Mouse (Mus musculus): ENCODE results near the gene Cpn1.

The Cpn1 gene

DNA sequence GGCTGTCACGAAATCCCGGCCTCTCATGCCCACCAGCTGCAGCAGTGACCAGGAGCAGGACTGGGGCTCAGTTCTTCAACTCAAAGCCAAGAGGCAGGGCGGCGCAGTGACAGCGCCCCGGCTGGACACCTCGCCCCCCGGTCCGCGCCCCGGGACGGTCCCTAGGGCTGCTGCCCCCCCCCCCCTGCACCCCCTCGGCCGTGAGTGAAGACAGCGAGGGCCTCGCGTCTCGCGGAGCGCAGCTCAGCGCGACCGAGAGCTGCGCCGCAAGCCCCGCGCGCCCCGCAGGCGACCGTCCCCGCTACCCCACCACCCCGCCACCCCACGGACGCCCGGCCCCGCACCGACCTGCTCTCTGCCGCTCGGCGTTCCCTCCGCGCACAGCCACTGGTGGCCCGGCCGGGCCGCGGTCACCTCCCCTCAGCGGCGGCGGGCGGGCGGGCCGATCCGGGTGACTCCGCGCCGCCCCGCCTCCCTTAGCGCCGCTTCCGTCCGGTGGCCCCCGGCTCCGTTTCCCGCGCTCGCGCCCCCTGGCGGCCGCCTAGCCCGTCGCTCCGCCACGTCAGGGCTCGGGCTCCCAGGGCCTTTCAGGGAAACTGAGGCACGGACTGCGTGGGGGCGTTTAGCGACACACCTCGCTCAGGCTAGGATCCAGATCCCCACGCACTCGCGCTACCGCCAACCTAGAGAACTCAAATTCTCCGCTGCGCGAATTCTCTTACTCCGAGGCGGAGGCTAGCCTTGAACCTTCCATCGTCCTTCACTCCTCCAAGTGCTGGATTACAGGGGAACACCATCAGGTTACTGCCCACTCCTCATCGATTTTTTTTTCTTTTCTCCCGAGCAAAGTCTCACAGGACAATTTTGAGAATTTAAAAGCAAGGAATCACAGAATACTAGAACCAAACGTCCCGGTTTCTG is 46.3 kb downstream of the Cpn1 start, which contains the start of gene Dnmbp:
Dnmbp (minus strand) TSS at position 423 of the 921 bp plus-strand sequence.
- DNase-seq (ENCODE audit: low spot score in 2 of 2), result peak; percentile 60 to 66

DNA sequence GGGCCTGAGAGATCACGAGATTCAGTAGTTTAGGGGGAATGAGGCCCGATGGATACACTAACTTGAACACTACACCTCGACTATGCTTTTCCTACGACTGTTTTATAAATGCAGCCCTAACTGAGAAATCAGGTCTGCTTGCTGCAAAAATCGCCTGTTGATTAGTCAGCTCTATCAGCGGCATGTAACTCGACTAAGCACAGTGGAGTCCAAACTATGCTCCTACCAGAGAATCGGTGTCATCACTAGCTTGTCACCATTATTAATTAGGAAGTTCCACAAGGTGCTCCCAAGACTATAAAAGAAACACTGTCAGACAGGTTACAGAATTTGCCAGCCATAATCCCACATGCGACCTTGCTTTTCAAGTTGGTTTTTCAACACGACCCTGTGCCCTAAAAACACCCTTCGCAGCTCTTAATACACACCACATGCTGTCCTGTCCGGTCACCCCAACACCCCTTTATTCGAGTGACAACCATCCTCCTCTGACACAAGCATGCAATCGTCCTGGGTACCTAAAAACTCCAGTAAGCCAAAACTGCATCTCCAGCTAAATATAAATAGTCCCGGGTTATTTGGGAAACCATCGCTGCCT is 47.1 kb downstream of the Cpn1 start:
- DNase-seq (ENCODE audit: low spot score in 2 of 2), result no peak

DNA sequence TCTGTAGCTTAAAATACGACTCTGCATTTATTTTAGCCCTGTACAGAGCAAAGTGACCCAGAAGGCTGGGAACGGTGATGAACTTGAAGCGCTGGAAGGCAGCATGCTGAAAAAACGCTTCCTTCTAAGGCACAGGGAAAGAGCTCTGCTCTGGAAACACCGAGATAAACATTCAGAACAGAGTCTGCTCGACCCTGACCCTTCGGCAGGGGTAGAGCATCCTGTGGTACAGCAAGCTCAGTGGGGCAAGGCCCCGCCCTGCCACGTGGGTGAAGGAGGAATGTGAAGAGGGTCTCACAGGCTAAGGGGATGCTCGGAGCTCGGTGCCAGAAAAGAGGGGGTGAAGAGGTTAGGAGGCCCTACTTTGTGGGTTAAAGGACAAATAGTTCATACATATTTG is 48.0 kb downstream of the Cpn1 start:
- DNase-seq (ENCODE audit: low spot score in 2 of 2), result no peak

- no peak for DNase-seq (ENCODE audit: low spot score in 2 of 2)
Measured at GRCm38 (mm10) chr19:43930926-43931325, 55.4 kb downstream of the Cpn1 start.

DNA sequence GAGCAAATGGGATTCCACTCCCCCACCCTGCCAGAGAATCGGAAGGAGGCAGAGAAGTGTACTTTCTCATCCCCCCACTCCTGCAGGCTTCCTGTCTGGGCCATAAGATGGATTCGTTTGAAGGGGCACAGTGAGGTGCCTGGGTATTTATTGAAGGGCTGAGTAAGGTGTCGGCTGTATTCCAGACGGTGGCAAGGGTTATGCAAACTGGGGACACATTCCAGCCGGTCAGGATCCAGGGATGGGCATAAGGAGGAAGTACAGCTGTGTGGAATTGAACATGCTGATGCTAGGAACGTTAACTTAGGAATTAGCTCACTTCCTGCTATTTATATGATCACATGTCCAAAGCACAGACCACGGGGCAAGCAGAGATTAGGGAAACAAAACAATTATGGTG is 56.0 kb downstream of the Cpn1 start:
- no peak for DNase-seq (ENCODE audit: low spot score in 2 of 2)

DNA sequence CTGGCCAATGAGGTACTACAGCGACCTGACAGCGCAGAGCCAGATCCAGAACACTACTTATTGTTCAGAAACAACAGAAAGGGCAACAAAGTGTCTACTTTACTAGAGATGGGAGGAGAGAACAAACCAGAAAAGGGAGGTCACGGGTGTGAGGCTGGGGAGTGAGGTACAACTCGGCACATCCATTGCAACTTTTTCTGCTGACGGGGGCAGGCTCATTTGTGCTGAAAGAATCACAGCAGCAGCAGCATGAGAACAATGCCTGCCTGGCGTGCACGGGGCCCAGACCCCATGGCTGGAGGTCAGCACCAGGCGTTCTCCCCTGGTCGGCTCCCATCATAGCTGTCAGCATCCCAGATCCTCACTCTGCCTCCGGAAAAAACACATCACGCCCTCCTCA is 56.5 kb downstream of the Cpn1 start:
- no peak for DNase-seq (ENCODE audit: low spot score in 2 of 2)

GRCm38 (mm10) chr19:43927967-43928366 is 58.4 kb downstream of the Cpn1 start:
- no peak for DNase-seq (ENCODE audit: low spot score in 2 of 2)

DNA sequence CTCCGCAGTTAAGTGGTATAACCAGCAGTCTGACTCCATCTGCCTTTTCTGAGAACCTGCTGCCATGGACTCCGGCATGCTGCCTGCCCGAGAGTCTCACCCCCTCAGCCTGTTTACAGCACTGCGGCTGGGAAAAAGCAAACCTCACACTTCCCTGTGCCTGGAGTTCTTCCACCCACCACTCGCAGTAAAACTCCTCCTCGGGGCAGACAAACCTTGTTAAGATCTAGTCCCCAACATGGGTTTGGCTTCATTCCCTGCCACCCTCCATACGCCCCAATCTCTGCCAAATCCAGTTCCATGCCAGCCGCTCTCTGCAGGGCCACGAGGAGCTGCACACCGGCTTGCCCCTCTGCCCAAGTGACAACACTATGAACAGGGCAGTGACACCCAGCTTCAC is 59.3 kb downstream of the Cpn1 start:
- DNase-seq (ENCODE audit: low spot score in 2 of 2), result peak; percentile 6 to 11

GRCm38 (mm10) chr19:43926141-43926987 is 60.0 kb downstream of the Cpn1 start:
- no peak for DNase-seq (ENCODE audit: low spot score in 2 of 2)

DNA sequence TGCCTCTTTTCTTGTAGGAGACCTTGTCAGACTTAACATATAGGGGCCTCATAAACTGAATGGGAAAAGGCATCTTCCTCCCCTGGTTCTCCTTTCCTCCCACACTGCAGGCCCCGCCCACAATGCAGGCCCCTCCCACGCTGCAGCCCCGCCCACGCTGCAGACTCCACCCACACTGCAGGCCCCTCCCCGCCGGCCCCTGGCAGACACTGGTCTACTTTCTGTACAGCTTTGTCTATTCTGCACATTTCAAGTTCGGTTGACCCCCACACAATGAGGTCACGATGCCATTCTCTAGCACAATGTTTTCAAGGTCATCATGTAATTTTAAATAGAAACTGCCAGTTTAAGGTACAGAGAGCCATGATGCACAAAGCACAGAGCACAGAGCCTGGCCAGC is 62.0 kb downstream of the Cpn1 start:
- DNase-seq (ENCODE audit: low spot score in 2 of 2), result no peak

GRCm38 (mm10) chr19:43922963-43923362 is 63.4 kb downstream of the Cpn1 start:
- no peak for DNase-seq (ENCODE audit: low spot score in 2 of 2)

- no peak for DNase-seq (ENCODE audit: low spot score in 2 of 2)
Measured at GRCm38 (mm10) chr19:43921410-43921809, 64.9 kb downstream of the Cpn1 start.

GRCm38 (mm10) chr19:43920453-43921300 is 65.7 kb downstream of the Cpn1 start:
- DNase-seq (ENCODE audit: low spot score in 2 of 2), result no peak

DNA sequence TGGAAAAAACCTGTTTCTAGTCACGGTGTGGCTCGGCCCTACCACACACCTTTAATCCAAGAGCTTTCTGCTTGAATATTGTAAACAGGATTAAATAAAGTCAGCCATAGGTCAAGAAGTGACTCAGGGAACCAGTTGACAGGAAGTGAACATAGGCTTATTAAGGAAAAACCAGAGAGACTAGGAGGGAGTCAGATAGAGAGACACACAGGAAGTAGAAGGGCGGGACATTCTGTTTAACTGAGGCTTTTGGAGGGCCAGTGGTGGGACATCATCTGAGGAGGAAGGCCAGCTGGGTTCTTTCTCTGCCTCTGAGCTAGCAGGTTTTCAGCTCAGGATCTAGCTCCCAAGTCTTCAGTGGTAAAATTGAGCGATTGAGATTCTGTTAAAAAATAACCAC is 66.5 kb downstream of the Cpn1 start:
- DNase-seq (ENCODE audit: low spot score in 2 of 2), result no peak

DNA sequence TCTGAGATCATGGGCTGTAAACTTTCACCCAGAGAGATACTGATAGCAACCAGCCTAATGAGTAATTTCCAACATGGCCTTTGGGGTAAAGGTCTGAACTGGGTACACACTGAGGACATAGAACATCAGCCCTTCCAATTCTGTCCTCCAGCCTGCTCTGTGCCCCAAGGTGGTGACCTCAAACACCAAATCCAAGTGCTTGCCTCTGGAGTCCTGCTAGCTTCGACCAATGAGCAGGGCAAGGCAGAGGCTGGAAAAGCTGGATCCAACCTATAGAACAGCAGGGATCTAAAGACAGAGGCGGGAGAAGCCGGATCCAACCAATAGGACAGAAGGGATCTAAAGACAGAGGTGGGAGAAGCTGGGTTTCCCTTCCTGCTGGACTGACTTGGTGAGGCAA is 67.5 kb downstream of the Cpn1 start:
- no peak for DNase-seq (ENCODE audit: low spot score in 2 of 2)

DNA sequence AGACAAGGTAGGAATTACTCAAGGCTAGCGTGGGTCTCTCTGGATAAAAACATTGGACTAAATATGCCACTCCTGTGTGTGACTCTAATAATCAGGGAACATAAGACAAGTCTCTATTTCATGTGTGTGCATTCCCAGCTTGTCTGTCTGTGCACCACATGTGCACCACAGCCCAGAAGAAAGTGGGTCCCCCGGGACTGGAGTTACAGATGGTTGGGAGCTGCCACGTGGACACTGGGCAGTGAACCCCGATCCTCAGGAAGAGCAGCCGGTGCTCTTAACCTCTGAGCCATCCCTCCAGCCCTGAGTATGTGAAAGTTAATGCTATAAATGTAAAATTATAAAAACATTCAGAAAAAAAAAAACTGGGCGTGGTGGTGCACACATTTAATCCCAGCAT is 68.6 kb downstream of the Cpn1 start:
- DNase-seq (ENCODE audit: low spot score in 2 of 2), result no peak

GRCm38 (mm10) chr19:43917406-43917691 is 69.0 kb downstream of the Cpn1 start:
- no peak for DNase-seq (ENCODE audit: low spot score in 2 of 2)

- no peak for DNase-seq (ENCODE audit: low spot score in 2 of 2)
Measured at GRCm38 (mm10) chr19:43916586-43917405, 69.6 kb downstream of the Cpn1 start.

GRCm38 (mm10) chr19:43915431-43915830 is 70.9 kb downstream of the Cpn1 start:
- no peak for DNase-seq (ENCODE audit: low spot score in 2 of 2)

DNA sequence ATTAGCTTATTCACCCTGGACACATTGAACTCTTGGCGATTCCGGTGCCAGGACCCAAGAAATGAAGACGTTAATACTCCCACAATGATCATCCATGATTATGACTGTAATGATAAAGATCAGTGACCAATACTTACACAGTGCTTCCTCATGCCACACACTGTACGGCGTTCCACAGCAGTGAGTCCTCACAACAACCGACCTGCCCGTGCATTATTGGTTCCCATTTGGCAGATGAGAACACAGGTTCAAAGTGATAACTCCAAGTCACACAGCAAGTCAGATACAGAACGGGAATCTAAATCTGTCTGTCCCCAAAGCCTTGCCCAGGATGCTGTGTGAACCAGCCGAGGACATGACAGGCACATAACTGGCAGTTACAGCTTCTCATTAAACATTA is 71.4 kb downstream of the Cpn1 start:
- DNase-seq (ENCODE audit: low spot score in 2 of 2), result no peak

Data from frontal cortex, postnatal 25 days (tissue).